Mouse (Mus musculus) limb, embryonic 10.5 days (tissue): ENCODE results near the gene Pax8. TPM values are rescaled to one million over a fixed set of nuclear protein-coding genes. Genes with fewer than 3 reads are reported as not detected.
A peak's percentile ranks its signal among the peaks of the same experiment; 100 is the strongest.

Source experiments
- DNase-seq: peaks from one replicate; pipeline ENCODE4 v3.0.0-alpha.2; 2017; ENCODE audit warnings: low spot score
- H3K27ac ChIP-seq: fragments of 300-500 bp; sonication (generic); 2 replicates; pipeline ENCODE4 v1.5.1; 2016; ENCODE audit warnings: mild to moderate bottlenecking
- H3K27me3 ChIP-seq: fragments of 300-500 bp; sonication (generic); 2 replicates; pipeline ENCODE4 v1.6.1; 2016; ENCODE audit warnings: low read depth, mild to moderate bottlenecking; ENCODE audit not compliant: poor library complexity, severe bottlenecking
- H3K36me3 ChIP-seq: fragments of 300-500 bp; sonication (generic); 2 replicates; pipeline ENCODE4 v1.6.1; 2016; ENCODE audit warnings: mild to moderate bottlenecking, moderate library complexity
- H3K4me1 ChIP-seq: fragments of 300-500 bp; sonication (generic); 2 replicates; pipeline ENCODE4 v1.6.1; 2016
- H3K4me3 ChIP-seq: fragments of 300-500 bp; sonication (generic); 2 replicates; pipeline ENCODE4 v1.5.1; 2016; ENCODE audit warnings: mild to moderate bottlenecking, moderate library complexity
- H3K9me3 ChIP-seq: fragments of 300-500 bp; sonication (generic); replicated peaks from 2 replicates; pipeline ENCODE4 v1.6.1; 2016; ENCODE audit warnings: mild to moderate bottlenecking
- WGBS: fragments of 180-500 bp; shearing (Covaris S2); methylation state at CpG from one replicate; pipeline ENCODE4 v1.1.7; 2016; 5-methylcytosine and 5-hydroxymethylcytosine counted together
- polyA plus RNA-seq: library from polyadenylated mRNA; unstranded; fragments of >200 nt; fragmentation: Nextera tagmentation; extraction: Ambion mirVana; gene quantifications from 2 replicates; pipeline ENCODE4 v1.2.1, GENCODE M21; 2016

Gene Pax8
- polyA plus RNA-seq, 1 experiment from 2014 or later = 0.39 TPM

- Histone ChIP-seq H3K4me1 (no peaks in the 10 kb centered on the region), H3K4me3 (no peak overlapping the region), H3K27ac (no peak overlapping the region), H3K9me3 (no peaks in the 10 kb centered on the region), H3K36me3 (no peaks in the 10 kb centered on the region), H3K27me3 (no peaks in the 10 kb centered on the region)
- DNase-seq = no peak
- WGBS = 86% methylated on average over 2 of the region's 2 CpGs
Measured at GRCm38 (mm10) chr2:24393251-24393650, 82.1 kb downstream of the Pax8 start.

- H3K27me3 ChIP-seq = no peaks in the 10 kb centered on the region
- H3K4me1 ChIP-seq = peaks cover 10% of the 10 kb centered on the region; the same call in 1 of the 2 replicates
- WGBS = 91% methylated on average over 4 of the region's 4 CpGs
- H3K27ac ChIP-seq = no peak overlapping the region
- H3K4me3 ChIP-seq = no peak overlapping the region
- no peaks in the 10 kb centered on the region for H3K36me3 ChIP-seq
- H3K9me3 ChIP-seq = no peaks in the 10 kb centered on the region
- DNase-seq = peak; percentile 15
Measured at GRCm38 (mm10) chr2:24387361-24388283, 87.8 kb downstream of the Pax8 start.

GRCm38 (mm10) chr2:24386964-24387320 lies 88.5 kb downstream of the Pax8 start:
- H3K4me1 ChIP-seq = peaks cover 10% of the 10 kb centered on the region; the same call in 1 of the 2 replicates
- no peaks in the 10 kb centered on the region for H3K9me3 ChIP-seq
- DNase-seq = peak; percentile 8
- H3K27me3 ChIP-seq = no peaks in the 10 kb centered on the region
- no peaks in the 10 kb centered on the region for H3K36me3 ChIP-seq
- no peak overlapping the region for H3K27ac ChIP-seq
- H3K4me3 ChIP-seq = no peak overlapping the region
- WGBS = 89% methylated on average over 2 of the region's 2 CpGs

- peak; percentile 25 for DNase-seq
Measured at GRCm38 (mm10) chr2:24386158-24386963, 89.0 kb downstream of the Pax8 start.

GRCm38 (mm10) chr2:24385111-24385961 lies 90.1 kb downstream of the Pax8 start:
- WGBS = 80% methylated on average over 14 of the region's 14 CpGs
- peaks cover 10% of the 10 kb centered on the region; the same call in 1 of the 2 replicates for H3K4me1 ChIP-seq
- H3K27me3 ChIP-seq = no peaks in the 10 kb centered on the region
- H3K9me3 ChIP-seq = no peaks in the 10 kb centered on the region
- peak; percentile 24 for DNase-seq
- H3K27ac ChIP-seq = peak overlapping the region; percentile 26; the same call in 1 of the 2 replicates
- no peaks in the 10 kb centered on the region for H3K36me3 ChIP-seq
- no peak overlapping the region for H3K4me3 ChIP-seq

More at GRCm38 (mm10) chr2:24386158-24386963, 89.0 kb downstream of the Pax8 start:
- 87% methylated on average over 21 of the region's 21 CpGs for WGBS
- Histone ChIP-seq H3K27me3 (no peaks in the 10 kb centered on the region), H3K9me3 (no peaks in the 10 kb centered on the region), H3K27ac (no peak overlapping the region), H3K36me3 (no peaks in the 10 kb centered on the region), H3K4me1 (peaks cover 10% of the 10 kb centered on the region; the same call in 1 of the 2 replicates), H3K4me3 (no peak overlapping the region)

GRCm38 (mm10) chr2:24384393-24384792 lies 91.0 kb downstream of the Pax8 start:
- Histone ChIP-seq H3K27me3 (no peaks in the 10 kb centered on the region), H3K27ac (no peak overlapping the region), H3K4me1 (peaks cover 10% of the 10 kb centered on the region; the same call in 1 of the 2 replicates), H3K4me3 (no peak overlapping the region), H3K36me3 (no peaks in the 10 kb centered on the region), H3K9me3 (no peaks in the 10 kb centered on the region)
- DNase-seq = peak; percentile 26

GRCm38 (mm10) chr2:24383636-24384035 lies 91.8 kb downstream of the Pax8 start:
- H3K4me1 ChIP-seq = peaks cover 10% of the 10 kb centered on the region; the same call in 1 of the 2 replicates
- peak; percentile 6 for DNase-seq
- H3K27ac ChIP-seq = no peak overlapping the region
- no peaks in the 10 kb centered on the region for H3K9me3 ChIP-seq
- H3K36me3 ChIP-seq = no peaks in the 10 kb centered on the region
- H3K27me3 ChIP-seq = no peaks in the 10 kb centered on the region
- WGBS = 80% methylated on average over 3 of the region's 3 CpGs
- no peak overlapping the region for H3K4me3 ChIP-seq

- no peak overlapping the region for H3K27ac ChIP-seq
- 75% methylated on average over 9 of the region's 9 CpGs for WGBS
- no peaks in the 10 kb centered on the region for H3K9me3 ChIP-seq
Measured at GRCm38 (mm10) chr2:24382456-24383230, 92.8 kb downstream of the Pax8 start.

GRCm38 (mm10) chr2:24378747-24379450 lies 96.5 kb downstream of the Pax8 start:
- no peaks in the 10 kb centered on the region for H3K9me3 ChIP-seq
- H3K4me1 ChIP-seq = no peaks in the 10 kb centered on the region
- no peak overlapping the region for H3K4me3 ChIP-seq
- no peaks in the 10 kb centered on the region for H3K36me3 ChIP-seq
- 81% methylated on average over 5 of the region's 5 CpGs for WGBS
- no peak overlapping the region for H3K27ac ChIP-seq
- DNase-seq = peak; percentile 13
- H3K27me3 ChIP-seq = no peaks in the 10 kb centered on the region

More at GRCm38 (mm10) chr2:24382456-24383230, 92.8 kb downstream of the Pax8 start:
- Histone ChIP-seq H3K36me3 (no peaks in the 10 kb centered on the region), H3K4me1 (peaks cover 10% of the 10 kb centered on the region; the same call in 1 of the 2 replicates), H3K4me3 (no peak overlapping the region), H3K27me3 (no peaks in the 10 kb centered on the region)
- DNase-seq = peak; percentile 8
